Mouse (Mus musculus) Muller cell, postnatal 12 days (primary cell): ENCODE results near the gene Traf3ip1.
"Not testable (repeated sequence)": the region's sequence is repeated elsewhere in the genome, so short reads cannot be mapped to it uniquely, and the experiment has no call there.

Experiments
- DNase-seq: peaks from one replicate; pipeline ENCODE4 v3.0.0-alpha.2; 2015; ENCODE audit errors: inconsistent ontology term

Traf3ip1 gene

DNA sequence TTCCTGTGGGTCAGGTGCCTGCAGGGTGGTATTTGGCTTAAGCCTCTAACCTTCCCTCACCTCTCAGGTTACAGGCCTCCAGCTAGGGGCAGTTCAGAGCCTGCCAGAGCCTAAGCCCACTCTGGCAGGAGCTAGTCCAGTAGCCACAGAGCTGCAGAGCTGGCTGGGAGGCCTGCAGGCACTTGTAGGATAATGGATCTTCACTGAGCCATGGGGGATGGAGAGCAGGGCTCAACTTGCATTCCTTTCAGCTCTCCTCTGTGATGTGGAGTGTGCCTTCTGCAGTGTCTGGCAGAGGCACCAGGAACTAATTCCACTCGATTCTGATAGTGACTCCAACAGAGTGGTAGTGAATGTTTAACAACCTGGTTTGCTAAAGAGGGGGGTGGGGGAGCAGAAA is 29.2 kb upstream of the Traf3ip1 start:
- DNase-seq = no peak

DNA sequence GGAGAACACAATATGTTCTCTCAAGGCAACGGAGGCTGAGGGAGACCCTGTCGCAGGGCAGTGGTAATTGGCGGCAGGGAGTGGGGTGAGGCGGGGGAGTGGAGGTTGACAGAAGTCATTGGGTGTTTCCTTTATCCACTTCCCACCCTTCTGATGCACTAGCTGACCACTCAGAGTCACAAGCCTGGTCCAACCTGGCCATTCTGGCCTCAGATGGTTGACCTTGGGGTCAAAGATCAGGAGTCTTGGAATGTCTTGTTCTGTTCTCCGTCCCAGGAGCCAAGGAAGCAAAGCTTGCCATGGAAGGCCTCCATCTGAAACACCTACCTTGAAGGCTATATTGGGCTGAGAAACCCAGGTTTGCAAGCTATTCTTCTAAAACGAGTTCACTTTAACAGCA is 28.3 kb upstream of the Traf3ip1 start:
- DNase-seq = no peak

DNA sequence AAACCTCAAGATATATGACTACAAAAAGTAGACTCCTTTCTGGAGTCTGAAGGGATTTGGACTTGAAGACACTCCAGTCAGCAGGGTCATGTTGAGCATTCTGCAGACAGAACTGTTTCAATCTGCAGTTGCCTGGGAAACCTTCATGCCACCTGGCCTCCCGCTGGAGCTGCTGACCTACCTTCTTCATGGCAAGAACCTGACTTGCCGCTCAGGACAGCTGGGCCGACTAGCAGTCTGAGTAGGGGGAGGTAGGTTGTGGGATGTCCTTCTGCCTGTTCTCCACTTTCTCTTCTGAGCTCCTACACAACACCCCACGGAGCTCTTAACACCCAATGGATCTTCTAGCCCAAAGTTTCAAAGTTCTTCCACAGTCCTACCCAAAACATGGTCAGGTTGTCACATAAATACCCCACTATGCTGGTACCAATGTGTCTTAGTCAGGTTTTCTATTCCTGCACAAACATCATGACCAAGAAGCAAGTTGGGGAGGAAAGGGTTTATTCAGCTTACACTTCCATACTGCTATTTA is 24.5 kb upstream of the Traf3ip1 start:
- no peak for DNase-seq

- not testable (repeated sequence) for DNase-seq
Observed at GRCm38 (mm10) chr1:91478145-91478544, 16.3 kb upstream of the Traf3ip1 start.

DNA sequence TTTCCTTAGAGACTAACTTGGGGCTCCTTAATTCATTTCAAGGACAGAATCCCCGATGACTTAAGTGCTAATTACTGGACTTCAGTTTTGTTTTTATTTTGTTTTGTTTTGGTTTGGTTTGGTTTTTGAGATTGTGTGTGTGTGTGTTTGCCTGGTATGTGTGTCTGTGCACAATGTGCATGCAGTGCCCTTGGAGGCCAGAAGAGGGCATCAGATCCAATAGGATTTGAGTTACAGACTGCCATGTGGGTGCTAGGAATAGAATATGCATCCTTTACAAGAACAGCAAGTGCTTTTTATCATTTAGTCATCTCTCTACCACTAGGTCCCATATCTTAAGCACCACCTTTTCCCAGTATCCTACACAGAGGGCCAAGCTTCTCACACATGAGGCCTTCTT is 15.5 kb upstream of the Traf3ip1 start:
- DNase-seq = no peak

DNA sequence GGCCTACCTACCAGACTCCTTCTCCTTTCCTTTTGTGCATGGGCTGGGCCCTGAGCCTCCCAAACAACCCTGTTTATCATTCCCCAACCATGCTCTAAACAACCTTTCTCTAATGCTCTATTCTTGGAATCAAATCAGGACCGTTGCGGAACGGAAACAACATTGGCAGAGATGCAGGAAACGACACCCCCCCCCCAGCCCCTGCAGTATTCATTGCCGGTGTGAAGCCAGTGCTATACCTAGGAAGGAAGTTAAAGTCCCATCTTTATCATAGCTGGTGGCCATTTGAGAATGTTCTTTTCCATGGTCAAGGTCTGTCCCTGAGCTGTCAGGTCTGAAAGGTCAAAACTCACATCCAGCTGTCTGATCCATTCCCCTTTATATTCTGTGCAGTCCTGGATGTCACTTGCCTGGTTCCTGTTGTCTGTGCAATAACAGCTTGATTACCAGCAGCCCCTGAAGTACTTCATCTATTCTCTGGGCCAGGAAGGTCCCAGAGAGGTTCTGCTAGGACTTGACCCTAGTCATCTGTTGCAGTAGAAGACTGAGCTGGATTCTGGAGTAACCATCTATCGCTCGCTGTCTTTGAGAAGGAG is 11.7 kb upstream of the Traf3ip1 start:
- DNase-seq = no peak

DNA sequence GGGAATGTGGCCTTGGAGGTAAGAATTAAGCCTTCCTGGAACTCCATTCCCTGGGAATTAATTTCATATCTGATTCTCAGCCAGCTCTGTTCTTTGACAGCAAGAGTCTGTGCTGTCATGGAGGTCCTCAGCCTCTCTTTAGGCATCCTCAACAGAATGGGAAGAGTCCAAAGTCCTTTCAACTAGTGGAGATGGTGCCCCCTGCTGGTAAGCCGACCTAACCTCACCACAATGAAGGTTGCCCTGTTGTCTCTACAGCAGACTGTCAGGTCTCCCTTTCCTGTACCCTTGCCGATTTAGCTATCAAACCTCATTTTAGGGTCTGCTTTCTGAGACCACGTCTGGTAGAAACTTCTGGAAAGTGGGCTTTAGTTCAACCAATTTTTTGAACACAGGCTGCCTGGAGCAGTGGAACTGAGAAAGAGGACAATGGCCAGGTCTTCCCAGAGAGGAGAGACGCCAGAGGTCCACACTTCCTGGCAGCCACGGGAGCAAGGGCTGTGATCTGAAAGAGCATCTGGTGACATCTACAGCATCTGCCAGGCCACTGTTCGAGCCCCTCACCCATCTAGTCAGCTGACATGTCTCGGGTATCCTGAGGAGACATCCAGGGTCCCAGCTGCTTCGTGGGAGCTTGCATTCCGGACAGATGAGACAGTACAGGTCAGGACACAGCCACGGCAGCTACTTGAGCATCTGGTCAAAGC is 11.0 kb upstream of the Traf3ip1 start:
- peak; percentile 58 for DNase-seq

DNA sequence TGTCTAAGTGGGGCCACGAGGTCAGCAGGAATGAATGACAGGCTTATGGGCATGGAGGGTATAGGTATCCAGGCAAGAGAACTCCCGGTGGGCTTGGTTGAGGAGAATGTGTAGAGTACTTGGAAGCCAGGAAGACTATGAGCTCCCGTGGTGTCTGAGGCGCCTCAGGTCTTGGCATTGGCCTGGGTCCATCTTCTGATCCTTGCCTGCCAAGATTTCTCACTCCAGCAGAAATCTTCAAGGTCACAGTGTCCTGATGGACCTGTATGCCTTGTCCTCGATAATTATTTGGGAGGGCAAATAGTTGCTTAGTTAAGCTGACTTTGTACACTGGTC is 10.5 kb upstream of the Traf3ip1 start:
- no peak for DNase-seq

- DNase-seq = no peak
Observed at GRCm38 (mm10) chr1:91485422-91485821, 9.0 kb upstream of the Traf3ip1 start.

GRCm38 (mm10) chr1:91486165-91486564 is 8.3 kb upstream of the Traf3ip1 start:
- DNase-seq = no peak

- DNase-seq = peak; percentile 93
Observed at GRCm38 (mm10) chr1:91490322-91490721, 4.1 kb upstream of the Traf3ip1 start.

- DNase-seq = peak; percentile 83
Observed at GRCm38 (mm10) chr1:91492740-91493139, 1.7 kb upstream of the Traf3ip1 start.

DNA sequence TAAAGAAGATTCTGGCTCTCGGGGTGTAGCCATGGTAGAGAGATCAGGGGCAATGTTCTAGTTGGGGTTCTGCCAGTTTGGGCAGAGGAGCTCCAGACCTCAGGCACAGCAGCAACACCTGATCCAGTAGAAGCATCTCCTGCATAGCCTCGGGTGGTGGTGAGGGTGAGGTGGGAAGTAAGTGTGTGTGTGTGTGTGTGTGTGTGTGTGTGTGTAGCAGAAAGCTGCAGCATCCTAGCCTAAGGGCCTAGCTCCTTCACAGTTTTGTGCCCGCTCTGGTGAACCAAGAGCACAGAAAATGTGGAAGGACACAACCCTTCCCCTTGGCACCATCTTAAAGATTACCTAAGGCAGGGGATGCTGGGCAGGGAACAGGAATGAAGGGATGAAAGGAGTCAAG is 509 bp upstream of the Traf3ip1 start:
- DNase-seq = no peak

GRCm38 (mm10) chr1:91495321-91495720 is 874 bp downstream of the Traf3ip1 start:
- DNase-seq = no peak

DNA sequence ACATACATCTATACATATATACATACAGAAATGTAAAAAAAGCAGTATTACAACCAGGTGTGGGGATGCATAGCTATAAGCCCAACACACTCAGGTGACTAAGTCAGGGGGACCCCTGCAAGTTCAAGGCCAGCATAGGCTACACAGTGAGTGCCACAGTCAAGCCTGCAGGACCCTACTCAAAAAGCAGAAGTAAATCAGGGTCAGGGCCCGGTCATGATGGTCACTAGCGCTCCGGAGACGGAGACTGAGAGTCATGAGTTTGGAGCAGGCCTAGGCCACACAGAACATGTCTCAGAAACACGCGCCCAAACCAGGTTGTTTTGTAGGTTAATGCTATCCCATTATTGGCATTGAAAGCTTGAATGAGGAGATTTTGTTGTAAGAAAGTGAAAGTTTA is 4.1 kb downstream of the Traf3ip1 start:
- DNase-seq = no peak

DNA sequence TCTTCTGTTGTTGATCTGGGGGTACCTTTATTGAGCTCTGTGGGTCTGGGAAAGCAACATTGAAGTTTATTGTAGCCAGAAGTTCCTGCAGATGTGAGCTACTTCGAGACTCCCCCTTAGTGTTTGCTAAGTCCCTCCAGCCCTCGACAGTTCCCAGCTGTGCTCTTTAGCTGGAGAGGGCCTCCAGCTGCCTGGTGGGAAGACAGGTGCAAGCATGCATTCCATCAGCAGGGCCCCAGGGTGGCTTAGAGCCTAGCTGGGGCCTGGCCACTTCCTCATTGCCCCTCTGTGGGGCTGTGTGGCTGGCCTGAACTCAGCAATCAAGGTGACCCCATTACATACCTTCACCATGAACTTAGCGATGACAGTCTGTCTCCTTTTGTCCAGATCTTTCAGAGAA is 10.2 kb downstream of the Traf3ip1 start:
- no peak for DNase-seq

DNA sequence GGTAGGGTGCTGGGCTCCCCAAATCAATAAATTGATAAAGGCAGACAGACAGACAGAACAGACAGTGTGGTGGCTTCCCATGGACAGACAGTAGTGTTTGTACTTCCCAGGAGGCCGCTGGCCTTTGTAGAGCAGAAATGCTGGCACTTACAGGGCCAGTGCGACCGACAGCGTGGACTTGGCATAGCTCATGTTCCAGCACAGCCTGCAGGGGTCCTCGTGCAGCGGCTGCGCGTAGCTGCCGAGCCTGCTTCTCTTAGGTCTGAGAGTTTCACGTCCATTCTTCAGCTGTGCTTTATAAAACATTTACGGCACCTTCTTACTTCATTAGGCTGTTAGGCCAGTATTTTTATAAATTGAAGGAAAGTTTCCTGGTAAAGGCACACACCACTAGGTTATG is 20.5 kb downstream of the Traf3ip1 start:
- no peak for DNase-seq

- no peak for DNase-seq
Observed at GRCm38 (mm10) chr1:91515642-91516041, 21.2 kb downstream of the Traf3ip1 start.

DNA sequence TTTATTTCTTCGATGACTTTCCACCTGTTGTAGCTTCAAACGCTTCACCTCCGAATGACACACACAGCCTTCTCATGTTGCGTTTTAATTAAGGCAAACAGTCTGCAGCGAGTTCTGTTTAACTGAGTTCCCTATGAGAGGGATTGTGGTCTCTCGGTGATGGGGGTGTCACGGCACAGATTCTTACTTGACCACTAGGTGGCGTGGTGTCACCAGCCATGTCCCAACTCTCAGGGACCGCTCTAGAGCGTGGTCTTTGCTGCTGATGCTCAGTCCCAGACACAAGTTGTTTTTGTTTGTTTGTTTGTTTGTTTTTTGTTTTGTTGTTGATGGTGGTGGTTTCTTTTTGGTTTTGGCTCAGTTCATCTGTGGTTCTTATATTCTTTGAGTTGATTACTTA is 29.3 kb downstream of the Traf3ip1 start:
- DNase-seq = peak; percentile 45

DNA sequence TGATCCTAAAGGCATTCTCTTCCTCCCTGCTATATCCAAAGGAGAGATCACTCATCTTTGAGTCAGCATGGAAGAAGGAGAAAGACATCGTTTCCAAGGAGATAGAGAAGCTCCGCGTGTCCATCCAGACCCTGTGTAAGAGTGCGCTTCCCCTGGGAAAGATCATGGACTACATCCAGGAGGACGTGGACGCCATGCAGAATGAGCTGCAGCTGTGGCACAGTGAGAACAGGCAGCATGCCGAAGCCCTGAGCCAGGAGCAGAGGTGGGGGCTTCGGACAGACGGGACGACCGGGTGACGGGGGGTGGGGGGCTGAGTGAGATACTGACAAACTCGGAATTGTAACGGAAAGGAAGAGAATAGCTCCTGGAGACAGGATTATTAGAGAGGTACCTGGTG is 31.4 kb downstream of the Traf3ip1 start:
- no peak for DNase-seq

GRCm38 (mm10) chr1:91530166-91530565 is 35.7 kb downstream of the Traf3ip1 start:
- no peak for DNase-seq

DNA sequence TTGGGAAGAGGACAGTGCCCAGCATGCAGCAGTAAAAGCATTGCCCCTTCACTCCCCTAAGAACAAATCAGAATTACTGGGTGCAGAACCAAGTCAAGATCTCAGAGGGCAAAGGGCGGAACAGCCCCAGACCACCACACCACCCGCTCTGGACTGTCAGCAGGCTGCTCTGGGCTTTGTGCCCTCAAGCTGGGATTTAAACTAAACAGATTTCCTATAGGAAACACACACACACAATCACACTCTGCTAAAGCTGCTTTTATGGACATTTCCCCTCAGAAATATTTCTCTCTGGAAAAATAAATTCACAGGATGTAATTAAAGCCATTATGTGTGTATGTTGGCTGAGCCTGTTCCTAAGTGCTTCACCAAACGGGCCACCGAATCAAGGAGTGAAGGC is 37.8 kb downstream of the Traf3ip1 start:
- no peak for DNase-seq

DNA sequence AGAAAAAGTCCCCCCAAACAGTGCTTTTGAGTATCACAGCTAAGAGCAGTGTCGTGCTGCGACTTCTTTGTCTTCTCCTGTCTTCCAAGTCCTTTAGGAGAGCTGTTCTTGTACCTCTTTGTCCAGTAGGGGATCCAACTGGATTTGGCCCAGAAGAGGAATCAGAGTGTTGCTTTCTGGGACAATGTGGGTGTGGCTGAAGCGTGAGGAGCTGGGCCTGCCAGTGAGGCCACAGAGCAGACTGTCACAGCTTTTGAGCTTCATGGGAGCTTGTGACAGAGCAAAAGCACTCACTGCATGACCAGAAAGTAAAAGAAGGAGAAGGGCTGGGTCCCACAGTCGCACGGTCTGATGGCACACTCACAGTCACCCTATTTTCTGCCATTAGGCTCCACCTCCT is 38.4 kb downstream of the Traf3ip1 start:
- DNase-seq = no peak

DNA sequence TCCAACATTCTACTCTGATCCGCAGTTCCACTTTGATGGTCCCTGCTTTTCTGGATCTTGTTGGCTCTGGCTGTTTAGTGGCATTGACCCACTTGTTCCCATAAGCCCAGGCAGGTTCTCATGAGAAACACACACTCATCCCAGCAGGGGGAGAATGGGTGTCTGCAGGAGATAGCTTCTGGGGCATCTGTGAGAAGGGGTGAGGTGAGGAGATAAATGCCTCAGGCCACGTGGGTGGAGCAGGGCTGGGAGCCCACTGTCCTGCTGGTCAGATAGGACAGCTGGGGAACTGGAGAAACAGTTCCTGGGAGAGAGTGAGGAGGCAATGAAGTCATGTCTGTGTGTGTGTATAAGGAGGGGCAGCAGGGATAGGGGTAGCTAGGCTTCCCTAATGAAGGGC is 39.0 kb downstream of the Traf3ip1 start:
- DNase-seq = no peak
